Mouse (Mus musculus) myocyte (in vitro differentiated cells): ENCODE measurements around the gene Gm5134.

Experiments used
- CEBPB ChIP-seq: IDR thresholded peaks from 2 replicates; pipeline ENCODE4 v1.6.1; 2011; ENCODE audit warnings: mild to moderate bottlenecking, moderate library complexity; ENCODE audit not compliant: poor library complexity, insufficient read depth, severe bottlenecking
- E2F4 ChIP-seq: IDR thresholded peaks from one replicate; pipeline ENCODE4 v1.6.1; 2011; ENCODE audit warnings: mild to moderate bottlenecking, control low read depth, moderate library complexity; ENCODE audit not compliant: insufficient read depth
- MAX ChIP-seq: IDR thresholded peaks from one replicate; pipeline ENCODE4 v1.6.1; 2011; ENCODE audit warnings: low read depth, mild to moderate bottlenecking, control low read depth
- MYOD1 ChIP-seq, 3 experiments: IDR thresholded peaks; one replicate each; pipeline ENCODE4 v1.6.1; 2011; ENCODE audit warnings: control low read depth in 2 of 3, low read depth in 2 of 3, mild to moderate bottlenecking in 2 of 3, moderate library complexity in 1 of 3; ENCODE audit not compliant: insufficient read length in 2 of 3, control insufficient read depth in 1 of 3
- MYOG ChIP-seq, 3 experiments: IDR thresholded peaks; one replicate each; pipeline ENCODE4 v1.6.1; 2011; ENCODE audit warnings: control low read depth in 2 of 3, low read depth in 2 of 3, mild to moderate bottlenecking in 2 of 3; ENCODE audit not compliant: insufficient read length in 2 of 3, control insufficient read depth in 1 of 3, insufficient read depth in 1 of 3
- POLR2A ChIP-seq: IDR thresholded peaks from one replicate; pipeline ENCODE4 v1.6.1; 2011; ENCODE audit warnings: low read depth, mild to moderate bottlenecking, control low read depth, moderate library complexity; ENCODE audit not compliant: insufficient read length
- POLR2AphosphoS2 ChIP-seq: IDR thresholded peaks from one replicate; pipeline ENCODE4 v1.6.1; 2011; ENCODE audit warnings: low read depth, control low read depth; ENCODE audit not compliant: insufficient read length
- REST ChIP-seq: IDR thresholded peaks from one replicate; pipeline ENCODE4 v1.6.1; 2011; ENCODE audit warnings: mild to moderate bottlenecking, control low read depth, moderate library complexity; ENCODE audit not compliant: insufficient read depth, insufficient read length
- TCF12 ChIP-seq: IDR thresholded peaks from one replicate; pipeline ENCODE4 v1.6.1; 2011; ENCODE audit warnings: mild to moderate bottlenecking, control low read depth; ENCODE audit not compliant: poor library complexity, insufficient read depth, severe bottlenecking
- TCF3 ChIP-seq: IDR thresholded peaks from one replicate; pipeline ENCODE4 v1.6.1; 2011; ENCODE audit warnings: low read depth, control low read depth; ENCODE audit not compliant: insufficient read length
- USF1 ChIP-seq: IDR thresholded peaks from one replicate; pipeline ENCODE4 v1.6.1; 2011; ENCODE audit warnings: low read depth, mild to moderate bottlenecking, control low read depth, moderate library complexity

DNA sequence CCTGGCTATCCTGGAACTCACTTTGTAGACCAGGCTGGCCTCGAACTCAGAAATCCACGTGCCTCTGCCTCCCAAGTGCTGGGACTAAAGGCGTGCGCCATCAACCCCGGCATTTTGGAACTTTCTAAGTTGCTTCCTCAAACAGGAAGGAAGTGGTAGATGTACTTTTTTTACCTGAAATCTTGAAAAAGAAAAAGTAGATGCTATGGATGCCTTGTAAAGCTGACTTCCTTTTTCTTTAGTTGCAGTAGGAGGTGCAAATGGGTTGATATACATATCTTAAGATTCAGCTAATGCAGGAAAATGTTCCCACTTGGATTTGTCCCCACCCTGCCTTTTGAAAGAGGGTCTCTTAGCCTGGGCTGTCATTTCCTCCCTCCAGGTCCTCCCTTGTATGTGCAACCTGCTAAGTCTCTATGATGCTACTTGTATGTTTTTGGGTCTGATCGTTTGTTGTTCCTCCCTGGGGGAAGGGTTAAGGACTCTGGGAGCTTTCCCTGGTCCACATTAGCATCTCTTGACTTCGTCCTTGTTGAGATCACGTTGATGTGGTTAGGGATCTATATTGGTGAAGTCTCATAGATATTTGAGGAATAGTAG lies 79.8 kb downstream of the Gm5134 start:
- TF ChIP-seq POLR2A (no peak), REST (no peak), USF1 (no peak), TCF12 (no peak), MYOG (IDR thresholded peaks at IDR 0.05; ENCODE audit: control insufficient read depth in 1 of 3, insufficient read depth in 1 of 3, insufficient read length in 2 of 3, low read depth in 2 of 3) (no peak), MYOD1 (IDR thresholded peaks at IDR 0.05; ENCODE audit: control insufficient read depth in 1 of 3, insufficient read length in 2 of 3, low read depth in 2 of 3) (no peak), TCF3 (no peak), E2F4 (no peak), POLR2AphosphoS2 (no peak), MAX (no peak), CEBPB (no peak)
